Mouse (Mus musculus): ENCODE measurements around the gene Gm10282.

Gene Gm10282

DNA sequence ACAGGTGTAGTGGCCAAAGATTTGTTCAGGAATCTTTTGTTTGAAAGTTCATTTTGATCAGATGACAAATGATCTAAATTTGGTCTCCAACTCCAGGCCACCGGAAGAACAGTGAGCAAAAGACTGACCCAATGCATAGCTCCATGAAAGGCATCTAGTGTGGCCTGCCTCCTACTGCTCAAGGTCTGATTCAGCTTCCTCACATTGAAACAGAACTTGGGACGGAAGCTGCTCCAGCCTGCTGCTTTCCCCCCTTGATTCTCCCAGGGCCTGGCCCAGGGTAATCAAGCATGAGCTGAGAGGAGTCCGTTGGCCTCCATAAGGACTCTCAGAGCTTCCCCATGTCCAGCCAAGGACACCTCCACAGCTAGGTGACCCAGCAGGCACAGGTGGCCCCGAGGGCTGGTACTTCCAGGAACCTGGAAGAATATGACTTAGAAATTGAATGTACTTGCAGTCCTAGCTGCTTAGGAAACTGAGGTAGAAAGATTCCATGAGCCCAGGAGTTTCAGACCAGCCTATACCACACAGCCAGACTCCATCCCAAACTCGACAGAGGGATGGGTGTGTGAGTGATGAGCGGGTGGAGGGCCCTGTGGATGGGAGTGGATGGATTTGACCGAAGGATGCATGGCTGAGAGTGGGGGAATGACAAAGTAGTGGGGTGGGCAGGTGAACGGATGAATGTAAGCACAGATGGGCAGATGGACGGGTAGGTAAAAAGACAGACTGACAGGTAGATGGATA is 4.2 kb downstream of the Gm10282 start:
- in situ Hi-C loops (cut with MboI): no loop called here

DNA sequence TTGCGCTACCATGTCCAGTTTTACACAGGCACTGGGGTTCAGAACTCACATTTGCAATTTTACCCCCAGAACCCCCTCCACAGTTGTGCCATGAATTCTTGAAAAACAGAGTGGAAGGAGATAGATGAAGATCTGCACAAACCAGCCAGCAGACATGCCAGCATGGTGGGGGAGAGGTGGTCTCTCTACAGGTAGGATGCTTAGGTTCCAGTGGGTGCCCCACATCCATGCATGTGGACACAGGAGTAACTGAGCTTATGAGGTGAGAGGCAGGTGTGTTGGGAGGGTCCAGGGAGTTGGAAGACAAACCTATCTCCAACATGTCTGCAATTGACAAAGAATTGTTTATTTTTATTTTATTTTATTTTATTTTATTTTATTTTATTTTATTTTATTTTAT is 6.1 kb downstream of the Gm10282 start:
- in situ Hi-C loops (cut with MboI): no loop called here

DNA sequence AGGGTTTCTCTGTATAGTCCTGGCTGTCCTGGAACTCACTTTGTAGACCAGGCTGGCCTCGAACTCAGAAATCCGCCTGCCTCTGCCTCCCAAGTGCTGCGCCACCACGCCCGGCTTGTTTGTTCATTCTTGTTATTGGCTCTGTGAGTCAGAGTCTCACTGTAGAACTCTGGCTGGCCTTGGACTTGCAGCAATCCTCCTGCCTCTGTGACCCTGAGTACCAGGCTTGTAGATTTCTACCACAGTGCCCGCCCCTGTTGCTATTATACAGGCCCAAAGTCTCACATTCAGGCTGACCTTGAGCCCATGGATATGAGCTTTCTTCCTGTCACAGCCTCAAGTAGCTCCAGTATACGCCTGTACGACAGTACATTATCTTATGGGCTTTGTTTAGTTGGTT is 8.5 kb downstream of the Gm10282 start:
- in situ Hi-C loops (cut with MboI): no loop called here

DNA sequence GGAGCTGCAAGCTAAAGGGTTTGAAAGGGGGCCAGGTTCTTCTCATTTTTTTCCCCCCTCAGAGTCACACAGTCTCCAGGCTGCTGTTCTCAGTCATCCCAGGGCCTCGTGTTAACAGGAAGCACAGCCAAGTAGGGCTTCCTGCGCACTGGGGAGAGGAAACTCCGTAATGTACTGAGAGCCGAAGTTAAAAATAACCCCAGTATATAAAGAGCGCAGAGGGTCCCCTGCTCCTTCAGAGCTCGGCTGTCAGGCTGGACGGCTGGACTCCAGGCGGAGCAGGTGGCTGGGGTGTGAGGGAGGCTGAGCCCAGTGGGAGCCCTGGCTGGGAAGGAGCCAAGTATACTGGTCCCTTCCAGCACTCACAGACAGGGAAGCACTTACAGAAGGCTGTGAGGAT is 9.4 kb downstream of the Gm10282 start:
- in situ Hi-C loops (cut with MboI): no loop called here

DNA sequence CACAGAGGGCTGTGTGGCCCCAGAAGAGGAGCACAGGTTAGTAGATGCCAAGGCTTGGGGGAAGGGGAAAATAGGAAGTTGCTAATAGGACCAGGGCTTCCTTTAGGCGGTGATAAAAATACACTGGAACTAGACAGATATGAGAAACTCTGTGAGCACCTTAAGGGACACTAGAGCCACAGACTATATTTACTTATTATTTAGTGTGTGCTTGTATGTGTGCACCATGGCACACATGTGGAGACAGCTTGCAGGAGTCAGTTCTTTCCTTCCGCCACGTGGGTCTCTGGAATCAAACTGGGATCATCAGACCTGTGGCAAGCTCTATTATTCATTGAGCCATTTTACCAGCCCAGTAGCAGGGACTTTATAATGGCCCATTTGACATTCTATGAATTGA is 9.9 kb downstream of the Gm10282 start:
- in situ Hi-C loops (cut with MboI): no loop called here

DNA sequence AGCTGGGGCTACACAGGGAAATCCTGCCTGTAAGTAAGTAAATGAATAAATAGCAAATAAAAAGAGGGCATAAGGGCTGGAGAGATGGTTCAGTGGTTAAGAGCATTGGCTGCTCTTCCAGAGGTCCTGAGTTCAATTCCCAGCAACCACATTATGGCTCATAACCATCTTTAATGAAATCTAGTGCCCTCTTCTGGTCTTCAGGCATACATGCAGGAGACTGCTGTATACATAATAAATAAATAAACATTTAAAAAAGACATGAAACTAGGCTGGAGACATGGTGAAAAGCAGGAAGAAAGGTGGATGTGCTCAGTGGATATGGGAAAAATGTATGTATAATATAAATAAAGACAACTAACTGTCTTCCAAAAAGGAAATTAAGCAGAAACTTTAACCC is 11.8 kb downstream of the Gm10282 start:
- in situ Hi-C loops (cut with MboI): no loop called here

DNA sequence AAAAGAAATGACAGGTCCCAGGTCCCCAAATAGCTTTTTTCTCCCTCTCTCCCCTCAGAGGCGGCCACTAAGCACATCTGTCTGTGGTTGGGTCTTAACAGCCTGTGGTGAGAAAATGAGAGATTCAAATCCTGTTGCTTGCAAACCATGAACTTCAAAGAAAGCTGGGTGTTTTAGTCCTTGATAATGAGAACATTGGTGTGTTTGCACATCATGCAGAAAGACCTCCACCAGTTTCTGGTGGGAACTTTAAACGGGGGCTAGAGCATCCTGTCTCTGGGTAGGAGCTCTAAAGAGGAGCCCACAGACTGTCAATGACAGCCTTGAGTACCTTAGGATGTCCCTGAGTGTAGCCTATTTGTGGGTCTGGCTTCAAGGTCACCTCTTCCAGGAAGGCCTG is 14.0 kb downstream of the Gm10282 start:
- in situ Hi-C loops (cut with MboI): no loop called here

DNA sequence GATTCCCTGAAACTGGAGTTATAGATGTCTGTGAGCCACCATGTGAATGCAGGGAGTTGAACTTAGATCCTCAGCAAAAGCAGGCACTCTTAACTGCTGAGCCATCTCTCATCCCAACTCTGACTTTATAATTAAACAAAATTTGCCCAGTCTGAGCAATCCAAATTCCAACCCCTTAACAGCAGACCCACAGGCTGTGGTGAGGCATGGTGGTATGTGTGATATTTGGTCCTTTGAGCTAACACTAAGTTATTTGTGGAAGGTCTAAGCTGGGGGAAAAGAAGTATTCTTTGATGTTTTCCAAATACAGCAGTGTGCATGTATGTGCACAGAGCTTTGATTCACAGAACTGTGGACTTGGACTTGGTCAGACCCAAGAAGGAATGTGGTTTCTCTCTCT is 16.0 kb downstream of the Gm10282 start:
- in situ Hi-C loops (cut with MboI): no loop called here

DNA sequence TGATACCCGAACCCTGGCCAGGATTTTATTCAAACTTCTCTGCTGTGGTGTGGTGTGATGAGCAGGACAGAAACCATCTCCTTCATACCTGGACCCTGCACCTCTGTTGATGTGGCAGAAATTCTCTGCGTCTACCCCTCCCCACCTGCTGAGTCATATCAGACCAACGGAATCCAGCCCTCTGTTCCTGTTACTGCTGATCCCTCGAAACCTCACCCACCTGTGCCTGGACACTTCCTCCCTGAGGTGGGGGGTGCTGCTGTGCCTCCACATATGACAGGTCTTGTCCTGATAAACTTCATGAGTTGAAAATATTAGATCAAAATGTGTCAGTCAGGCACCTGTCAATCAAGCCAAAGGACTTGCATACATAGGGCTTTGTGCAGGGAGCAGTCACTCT is 19.8 kb downstream of the Gm10282 start:
- in situ Hi-C loops (cut with MboI): no loop called here

DNA sequence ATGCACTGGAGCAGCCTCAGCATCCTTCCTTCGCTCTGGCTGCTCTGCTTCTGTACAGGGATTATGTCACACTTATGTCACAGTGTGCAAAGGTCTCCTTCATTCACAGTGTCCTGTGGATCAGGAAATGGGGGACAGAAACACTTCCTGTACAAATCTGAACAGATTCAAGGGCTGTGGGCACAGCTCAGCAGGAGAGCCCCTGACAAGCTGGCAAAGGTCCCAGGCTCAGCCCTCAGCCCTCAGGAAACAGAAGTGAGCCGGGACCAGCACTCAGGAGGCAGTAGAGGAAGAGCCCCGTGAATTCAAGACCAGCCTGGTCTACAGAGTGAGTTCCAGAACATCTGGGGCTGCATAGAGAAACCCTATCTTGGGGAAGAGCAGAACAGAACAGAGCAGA is 23.4 kb downstream of the Gm10282 start:
- in situ Hi-C loops (cut with MboI): no loop called here

DNA sequence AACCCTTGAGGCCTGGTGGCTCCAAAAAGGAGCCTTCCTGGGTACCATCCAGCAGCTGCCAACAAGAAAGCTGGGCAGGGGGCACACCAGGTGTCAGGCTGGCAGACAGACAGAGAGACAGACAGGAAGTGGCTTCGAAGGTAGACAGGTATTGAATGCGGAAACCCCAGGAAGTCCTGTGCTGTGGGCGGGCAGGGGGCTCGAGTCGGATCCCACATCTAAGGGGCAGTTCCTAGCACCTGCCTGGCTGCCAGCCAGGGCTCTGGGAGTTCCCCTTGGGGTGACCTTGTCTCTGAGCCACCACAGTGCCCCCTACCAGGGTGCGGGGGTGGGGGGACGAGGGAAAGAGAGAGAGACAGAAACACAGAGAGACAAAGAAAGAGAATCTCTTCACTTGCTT is 25.9 kb downstream of the Gm10282 start:
- in situ Hi-C loops (cut with MboI): no loop called here

DNA sequence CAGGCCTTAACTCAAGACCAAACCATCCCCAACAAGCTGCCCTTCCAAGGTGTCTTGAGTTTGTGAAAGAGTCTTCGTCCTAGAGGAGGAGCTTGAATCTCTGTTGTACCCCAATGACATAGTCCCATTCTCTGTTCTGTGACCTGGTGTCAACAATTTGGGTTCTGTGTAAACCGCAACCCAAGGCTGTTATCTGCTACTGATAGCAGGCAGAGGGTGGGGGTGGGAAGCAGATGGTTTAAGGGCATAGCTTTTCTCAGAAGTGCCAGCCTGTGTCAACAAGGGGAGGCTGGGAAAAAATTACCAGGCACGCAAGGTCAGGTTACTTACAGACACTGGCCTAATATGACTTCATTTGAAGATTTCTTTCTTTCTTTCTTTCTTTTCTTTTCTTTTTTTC is 27.8 kb downstream of the Gm10282 start:
- in situ Hi-C loops (cut with MboI): no loop called here

DNA sequence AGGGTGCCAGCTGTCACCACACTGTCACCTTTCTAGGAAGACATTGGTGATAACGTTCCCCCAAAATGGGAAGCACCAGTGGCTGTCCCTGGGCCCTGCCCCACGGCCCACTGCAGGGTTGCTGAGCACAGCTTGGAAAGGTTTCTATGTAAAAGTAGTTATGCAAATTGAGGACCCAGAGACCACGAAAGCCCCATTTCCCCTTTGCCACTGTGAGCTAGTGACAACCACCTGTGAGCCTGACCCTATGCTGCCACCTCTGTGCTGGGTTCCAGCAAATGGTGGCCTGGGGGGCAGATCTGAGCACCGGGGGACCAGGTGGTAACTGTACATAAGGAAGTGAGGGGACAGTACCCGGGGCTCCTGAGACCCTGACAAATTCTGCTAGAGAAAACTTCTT is 31.3 kb downstream of the Gm10282 start:
- in situ Hi-C loops (cut with MboI): no loop called here

DNA sequence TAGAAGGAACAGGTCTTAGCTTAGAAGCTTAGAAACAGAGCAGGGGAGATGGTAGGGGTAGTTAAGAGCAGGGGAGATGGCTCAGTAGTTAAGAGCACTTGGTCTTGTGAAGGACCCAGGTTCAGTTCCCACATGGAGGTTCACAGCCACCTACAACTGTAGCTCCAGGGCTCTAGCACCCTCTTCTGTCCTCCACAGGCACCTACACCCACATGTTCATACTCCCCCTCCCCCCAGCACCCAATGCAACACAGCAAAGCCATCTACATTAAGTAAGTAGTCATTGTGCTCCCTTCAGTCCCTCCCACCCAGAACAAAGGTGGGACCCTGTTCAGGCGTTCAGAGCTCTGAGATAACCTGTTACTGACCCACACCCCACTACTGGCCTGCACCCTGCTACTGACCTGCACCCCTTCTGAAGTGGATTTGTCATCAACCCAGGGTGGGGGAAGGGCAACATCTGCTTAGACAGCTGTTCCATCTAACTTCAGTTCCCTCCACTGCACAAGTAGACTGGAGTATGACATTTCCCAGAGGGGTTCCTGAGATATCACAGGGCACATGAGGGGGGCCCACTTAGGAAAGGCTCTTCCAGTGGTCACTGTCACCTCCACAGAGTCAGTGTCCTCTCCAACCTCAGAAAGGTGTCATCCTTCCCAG is 31.8 kb downstream of the Gm10282 start:
- in situ Hi-C loops (cut with MboI): no loop called here

DNA sequence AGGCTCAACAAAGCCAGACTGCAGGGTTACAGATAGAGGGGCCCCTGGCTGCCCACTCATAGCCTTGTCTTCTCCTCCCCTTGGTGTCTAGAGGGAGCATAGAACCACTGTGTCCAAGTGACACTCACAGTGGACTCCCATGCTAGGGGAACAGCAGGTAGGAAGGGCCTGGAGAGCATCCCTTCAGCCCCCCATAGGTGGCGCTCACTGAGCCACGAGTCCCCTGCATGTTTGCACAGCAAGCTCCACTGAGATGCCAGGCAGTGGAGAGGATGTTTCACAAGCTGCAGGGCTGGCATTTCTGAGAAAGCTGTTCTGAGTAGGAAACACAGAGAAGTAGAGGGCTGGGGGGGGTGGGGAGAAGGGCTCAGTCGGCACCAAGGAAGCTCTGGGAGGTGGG is 32.7 kb downstream of the Gm10282 start:
- in situ Hi-C loops (cut with MboI): no loop called here

DNA sequence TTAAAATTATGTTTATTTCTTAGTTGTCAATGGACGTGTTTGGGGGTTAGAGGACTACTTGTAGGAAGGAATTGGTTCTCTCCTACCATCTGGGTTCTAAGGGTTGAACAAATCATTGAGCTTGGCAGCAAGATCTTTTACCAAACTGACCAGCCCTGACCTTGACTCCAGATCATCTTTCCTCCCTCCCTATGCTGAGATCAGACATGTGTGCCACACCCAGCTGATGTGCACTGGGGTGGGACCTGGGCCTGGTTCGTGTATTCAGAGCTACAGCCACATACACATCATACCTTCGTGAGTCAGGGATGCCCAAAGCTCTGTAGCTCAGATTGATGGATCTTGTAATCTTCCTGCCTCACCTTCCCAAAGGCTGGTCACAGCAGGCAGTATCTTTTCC is 33.4 kb downstream of the Gm10282 start:
- in situ Hi-C loops (cut with MboI): no loop called here

DNA sequence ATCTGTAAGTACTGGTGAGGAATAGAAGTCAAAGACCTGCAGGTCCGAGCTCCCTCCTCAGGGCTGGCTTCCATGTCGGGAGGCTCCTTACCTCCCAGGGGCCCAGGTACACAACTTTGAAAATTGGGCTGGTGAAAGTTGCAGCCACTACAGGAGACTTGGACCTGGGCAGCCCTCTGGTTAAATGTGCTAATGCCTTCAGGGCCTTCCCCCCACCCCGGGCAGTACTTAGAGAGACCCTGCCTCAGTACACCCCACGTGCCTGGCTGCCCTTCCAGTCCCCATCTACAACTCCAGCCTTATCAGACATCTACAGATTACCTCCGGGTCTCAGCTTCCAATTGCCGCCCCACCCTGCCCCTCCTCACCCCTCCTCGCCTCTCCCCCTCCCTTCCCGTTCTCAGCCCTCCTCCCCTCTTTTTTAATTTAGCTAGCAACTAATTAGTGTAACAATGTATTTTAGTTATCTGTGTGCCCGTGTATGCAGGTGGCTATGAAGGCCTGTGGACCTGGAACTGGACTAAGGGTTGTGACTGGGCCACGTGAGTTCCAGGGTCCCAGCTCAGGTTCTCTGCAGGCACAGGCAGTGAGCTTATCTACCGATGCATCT is 33.9 kb downstream of the Gm10282 start:
- in situ Hi-C loops (cut with MboI): no loop called here

DNA sequence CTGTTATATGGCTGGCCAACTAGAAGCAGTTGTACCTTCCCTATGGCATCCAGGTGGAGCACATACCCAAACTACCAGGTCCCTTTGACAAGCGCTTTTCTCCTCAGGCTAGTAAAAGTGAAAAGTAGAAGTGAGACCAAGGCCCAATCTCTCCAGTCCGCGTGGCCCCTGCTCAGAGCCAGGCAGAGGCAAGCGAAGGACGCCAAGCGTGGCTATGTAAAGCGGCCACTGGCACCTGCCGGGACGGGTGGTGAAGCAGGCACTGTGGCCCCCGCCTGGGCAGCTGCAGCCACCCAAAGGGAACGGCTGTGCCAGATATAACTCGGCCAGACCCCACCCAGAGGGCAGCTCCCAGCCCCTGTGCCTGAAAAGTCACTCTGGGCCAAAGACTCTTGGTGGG is 34.5 kb downstream of the Gm10282 start:
- in situ Hi-C loops (cut with MboI): no loop called here

DNA sequence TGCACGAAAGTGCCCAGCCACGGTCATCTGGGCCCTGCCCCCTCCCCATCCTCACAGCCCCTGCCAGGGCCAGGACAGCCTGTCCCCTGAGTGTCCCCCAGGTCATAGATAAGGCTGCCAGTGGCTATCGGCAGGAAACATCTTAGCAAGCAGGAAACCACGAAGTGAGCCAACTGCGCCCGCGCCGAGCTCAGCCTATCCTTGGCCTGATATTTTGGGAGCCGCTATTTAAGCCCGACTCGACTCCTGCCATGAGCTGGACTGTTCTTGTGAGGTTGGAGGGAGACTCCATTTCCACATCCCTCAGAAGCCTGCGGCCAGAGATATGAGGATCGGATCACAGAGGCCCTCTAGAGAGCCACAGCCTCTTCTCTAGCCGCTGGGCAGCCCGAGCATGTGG is 36.7 kb downstream of the Gm10282 start:
- in situ Hi-C loops (cut with MboI): loop anchor here (5.0 to 10.0 kb wide), 2 partner anchors 46 to 99 kb away; partner anchors contain the start of gene Klf2

DNA sequence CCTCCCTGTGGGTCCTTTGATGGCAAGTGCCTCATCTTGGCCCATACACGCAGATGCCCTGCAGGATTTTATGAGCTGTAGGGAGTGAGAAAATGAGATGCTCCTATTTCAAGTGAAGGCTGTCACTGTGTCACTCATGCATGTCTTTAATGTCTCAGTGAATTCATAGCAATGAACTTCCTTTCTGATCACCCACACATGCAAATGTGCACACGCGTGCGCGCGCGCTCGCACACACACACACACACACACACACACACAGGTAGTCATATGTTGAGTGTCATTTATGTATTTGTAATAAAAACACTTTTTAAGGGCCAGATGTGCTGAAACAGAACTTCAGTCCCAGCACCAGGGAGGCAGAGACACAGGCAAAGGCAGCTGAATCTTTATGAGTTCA is 38.0 kb downstream of the Gm10282 start:
- in situ Hi-C loops (cut with MboI): loop anchor here (5.0 to 10.0 kb wide), 2 partner anchors 48 to 100 kb away; partner anchors contain the start of gene Klf2

DNA sequence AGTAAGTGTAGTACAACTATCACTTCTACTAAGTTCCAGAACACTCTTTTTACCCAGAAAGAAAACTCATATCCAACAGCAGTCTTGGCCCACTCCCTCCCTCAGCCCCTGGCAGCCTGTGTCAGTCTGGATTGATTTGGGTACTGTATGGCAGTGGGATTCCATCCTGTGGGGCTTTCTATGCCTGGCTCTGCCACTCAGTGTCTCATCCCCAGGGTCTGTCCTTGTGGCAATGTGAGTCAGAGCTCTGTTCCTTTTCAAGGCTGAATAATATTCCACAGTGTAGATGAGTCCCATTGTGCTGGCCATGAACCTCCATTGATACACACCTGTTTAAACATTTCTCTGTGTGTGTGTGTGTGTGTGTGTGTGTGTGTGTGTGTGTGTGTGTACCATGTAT is 38.4 kb downstream of the Gm10282 start:
- in situ Hi-C loops (cut with MboI): loop anchor here (5.0 to 10.0 kb wide), 2 partner anchors 48 to 101 kb away; partner anchors contain the start of gene Klf2

DNA sequence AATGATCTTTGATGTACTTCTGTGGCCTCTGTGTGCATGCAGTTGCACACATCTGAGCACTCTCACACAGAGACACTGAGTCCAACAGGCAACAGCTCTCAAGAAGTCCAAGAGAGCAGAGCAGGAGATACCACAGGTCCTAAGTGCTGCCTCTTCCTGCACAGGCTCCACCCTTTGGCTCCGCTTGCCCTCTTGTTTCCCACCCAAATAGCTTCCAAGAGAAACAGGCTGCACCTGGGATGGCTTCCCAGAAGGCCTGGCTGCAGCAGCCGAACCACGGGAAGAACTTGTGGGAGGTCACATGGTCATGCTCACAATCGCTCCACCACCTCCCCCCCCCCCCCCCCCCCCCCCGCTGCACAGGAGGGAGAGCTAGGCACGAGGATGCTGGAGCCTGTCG is 39.7 kb downstream of the Gm10282 start:
- in situ Hi-C loops (cut with MboI): loop anchor here (5.0 to 10.0 kb wide), 2 partner anchors 49 to 102 kb away; partner anchors contain the start of gene Klf2

DNA sequence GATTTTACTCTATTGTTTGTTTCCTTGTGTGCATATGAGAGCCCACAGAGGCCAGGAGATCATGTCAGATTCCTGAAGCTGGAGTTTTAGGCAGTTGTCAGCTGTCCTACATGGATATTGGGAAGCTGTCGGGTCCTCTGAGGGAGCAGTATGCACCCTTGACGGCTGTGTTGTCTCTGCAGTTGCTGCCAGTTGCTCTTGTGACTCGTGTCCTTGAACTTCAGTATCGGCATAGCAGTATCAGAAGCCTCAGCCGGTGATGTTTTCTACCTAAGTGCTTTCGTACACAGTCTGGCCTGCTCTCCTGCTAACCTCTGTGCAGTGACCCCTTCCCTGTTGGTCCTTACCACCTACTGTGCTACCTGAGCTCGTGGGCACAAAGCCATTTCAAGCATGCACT is 41.6 kb downstream of the Gm10282 start:
- in situ Hi-C loops (cut with MboI): loop anchor here (10.0 kb wide), 1 partner anchor 51 kb away; the partner anchor contains the start of gene Klf2

All from mature B cell (primary cell).